Mouse (Mus musculus): ENCODE data around the gene Ttll8. TPM values are rescaled to one million over a fixed set of nuclear protein-coding genes. Genes with fewer than 3 reads are reported as not detected.

Ttll8 gene
- polyA plus RNA-seq, 1 experiment: not detected

GRCm38 (mm10) chr15:88972300-88972699, 18.1 kb upstream of the Ttll8 start:
- no peak overlapping the region for H3K4me3 ChIP-seq (ENCODE audit: insufficient read depth, low read length)
- TF ChIP-seq CTCF (IDR thresholded peaks at IDR 0.05; ENCODE audit: borderline replicate concordance, insufficient read depth, low read length): no peak
- TF ChIP-seq POLR2A (IDR thresholded peaks at IDR 0.05; ENCODE audit: low read depth, low read length): no peak
- no peaks in the 10 kb centered on the region for H3K4me1 ChIP-seq (ENCODE audit: control insufficient read depth, insufficient read depth, low read length)
- no peak overlapping the region for H3K27ac ChIP-seq (ENCODE audit: insufficient read depth, low read length)

GRCm38 (mm10) chr15:88964070-88964578, 9.9 kb upstream of the Ttll8 start:
- no peak for TF ChIP-seq CTCF (IDR thresholded peaks at IDR 0.05; ENCODE audit: borderline replicate concordance, insufficient read depth, low read length)
- TF ChIP-seq POLR2A (IDR thresholded peaks at IDR 0.05; ENCODE audit: low read depth, low read length): no peak
- Histone ChIP-seq H3K27ac (ENCODE audit: insufficient read depth, low read length) (no peak overlapping the region), H3K4me3 (ENCODE audit: insufficient read depth, low read length) (no peak overlapping the region), H3K4me1 (ENCODE audit: control insufficient read depth, insufficient read depth, low read length) (no peaks in the 10 kb centered on the region)

DNA sequence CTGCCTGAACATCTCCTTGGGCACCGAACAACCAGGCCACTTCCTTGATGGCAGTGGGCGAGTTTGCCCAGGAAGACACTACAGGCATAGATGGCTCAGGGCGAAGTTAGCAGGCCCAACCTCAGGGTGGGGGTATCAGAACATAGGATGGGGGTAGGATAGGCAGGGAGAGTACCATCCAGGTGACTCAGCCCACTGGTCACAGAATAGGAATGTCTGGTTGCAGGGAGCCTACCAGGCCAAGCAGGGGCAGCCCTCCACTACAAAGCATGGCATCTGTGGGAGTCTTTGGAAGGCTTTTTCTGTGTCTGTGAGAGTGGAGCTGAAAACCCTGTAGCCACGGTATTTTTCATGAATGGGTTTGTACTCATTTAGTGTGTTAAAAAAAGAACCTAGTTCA, 3.3 kb upstream of the Ttll8 start:
- Histone ChIP-seq H3K27ac (ENCODE audit: insufficient read depth, low read length) (no peak overlapping the region), H3K4me1 (ENCODE audit: control insufficient read depth, insufficient read depth, low read length) (no peaks in the 10 kb centered on the region; the same call in none of the 2 replicates), H3K4me3 (ENCODE audit: insufficient read depth, low read length) (no peak overlapping the region)
- TF ChIP-seq CTCF (IDR thresholded peaks at IDR 0.05; ENCODE audit: borderline replicate concordance, insufficient read depth, low read length) (no peak), POLR2A (IDR thresholded peaks at IDR 0.05; ENCODE audit: low read depth, low read length) (no peak)

DNA sequence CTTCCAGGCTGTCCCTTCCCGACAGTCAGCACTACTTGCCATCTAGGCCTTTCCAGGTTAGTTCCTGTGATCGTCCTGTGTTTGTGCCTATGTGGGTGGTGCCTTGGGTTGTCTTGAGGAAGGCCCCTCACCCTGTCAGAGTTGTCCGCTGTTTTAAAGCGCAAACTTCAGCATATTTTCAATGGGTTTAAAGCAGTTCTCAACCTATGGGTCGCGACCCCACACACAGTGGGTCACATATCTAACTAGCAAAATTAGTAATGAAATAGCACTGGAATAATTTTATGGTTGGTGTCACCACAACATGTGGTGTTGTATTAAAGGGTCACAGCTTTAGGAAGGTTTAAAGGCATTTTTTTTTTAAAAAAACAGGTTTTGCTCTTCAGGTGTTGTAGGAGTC, 1.1 kb upstream of the Ttll8 start:
- Histone ChIP-seq H3K27ac (ENCODE audit: insufficient read depth, low read length) (no peak overlapping the region), H3K4me3 (ENCODE audit: insufficient read depth, low read length) (no peak overlapping the region), H3K4me1 (ENCODE audit: control insufficient read depth, insufficient read depth, low read length) (no peaks in the 10 kb centered on the region; the same call in none of the 2 replicates)

GRCm38 (mm10) chr15:88951246-88951645, 3.0 kb downstream of the Ttll8 start:
- Histone ChIP-seq H3K27ac (ENCODE audit: insufficient read depth, low read length) (no peak overlapping the region), H3K4me3 (ENCODE audit: insufficient read depth, low read length) (no peak overlapping the region), H3K4me1 (ENCODE audit: control insufficient read depth, insufficient read depth, low read length) (no peaks in the 10 kb centered on the region)
- no peak for TF ChIP-seq CTCF (IDR thresholded peaks at IDR 0.05; ENCODE audit: borderline replicate concordance, insufficient read depth, low read length)
- no peak for TF ChIP-seq POLR2A (IDR thresholded peaks at IDR 0.05; ENCODE audit: low read depth, low read length)

More for the DNA sequence above, 1.1 kb upstream of the Ttll8 start:
- TF ChIP-seq CTCF (IDR thresholded peaks at IDR 0.05; ENCODE audit: borderline replicate concordance, insufficient read depth, low read length) (no peak), POLR2A (IDR thresholded peaks at IDR 0.05; ENCODE audit: low read depth, low read length) (no peak)

DNA sequence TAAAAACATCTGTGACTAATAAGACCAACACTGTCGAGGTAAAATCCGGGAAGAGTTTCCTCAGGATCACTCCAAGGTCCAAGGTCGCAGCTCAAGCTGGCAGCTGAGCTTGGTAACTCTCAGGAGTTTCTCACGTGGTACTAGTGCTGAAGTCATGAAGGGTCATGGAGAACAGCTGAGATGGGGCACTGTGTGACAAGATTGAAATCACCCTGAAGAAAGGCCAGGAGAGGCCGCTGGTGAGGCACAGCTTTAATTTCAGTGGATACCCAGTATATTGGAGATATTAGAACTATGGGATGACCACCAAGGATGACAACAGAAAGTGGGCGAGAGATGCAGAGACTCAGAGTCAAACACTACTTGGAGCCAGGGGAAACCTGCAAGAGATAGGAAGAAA, 7.4 kb downstream of the Ttll8 start:
- Histone ChIP-seq H3K4me1 (ENCODE audit: control insufficient read depth, insufficient read depth, low read length) (peaks cover 3% of the 10 kb centered on the region; the same call in 1 of the 2 replicates), H3K4me3 (ENCODE audit: insufficient read depth, low read length) (no peak overlapping the region), H3K27ac (ENCODE audit: insufficient read depth, low read length) (no peak overlapping the region)
- TF ChIP-seq CTCF (IDR thresholded peaks at IDR 0.05; ENCODE audit: borderline replicate concordance, insufficient read depth, low read length) (no peak), POLR2A (IDR thresholded peaks at IDR 0.05; ENCODE audit: low read depth, low read length) (no peak)

DNA sequence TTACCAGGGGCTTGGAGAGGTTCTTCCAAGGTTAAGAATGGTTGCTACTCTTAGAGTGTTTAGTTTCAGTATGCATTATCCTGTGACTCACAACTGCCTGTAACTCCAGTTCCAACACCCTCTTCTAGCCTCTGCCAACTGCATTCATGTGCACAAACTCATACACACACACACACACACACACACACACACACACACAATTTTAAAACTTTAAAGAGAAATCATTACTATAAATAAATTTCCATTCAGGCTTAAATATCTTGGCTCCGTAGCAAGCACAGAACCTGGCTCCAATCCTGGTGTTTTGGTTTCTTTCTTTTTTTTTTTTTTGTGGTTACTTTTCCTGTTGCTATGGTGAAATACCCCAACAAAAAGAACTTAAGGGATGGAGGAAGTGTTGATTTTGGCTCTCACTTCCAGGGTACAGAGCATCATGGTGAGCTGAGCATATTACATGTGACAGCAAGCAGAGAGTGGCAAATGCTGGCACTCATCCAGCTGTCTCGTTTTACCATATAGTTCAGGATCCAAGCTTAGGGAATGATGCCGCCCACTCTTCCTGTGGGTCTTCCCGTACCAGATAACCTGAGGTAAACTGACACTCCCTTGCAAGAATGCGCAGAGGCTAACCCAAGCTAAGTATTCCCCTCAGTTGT, 10.2 kb downstream of the Ttll8 start:
- Histone ChIP-seq H3K4me3 (ENCODE audit: insufficient read depth, low read length) (no peak overlapping the region), H3K27ac (ENCODE audit: insufficient read depth, low read length) (peak overlapping the region; percentile 18; the same call in 1 of the 2 replicates), H3K4me1 (ENCODE audit: control insufficient read depth, insufficient read depth, low read length) (peaks cover 3% of the 10 kb centered on the region; the same call in 1 of the 2 replicates)
- TF ChIP-seq CTCF (IDR thresholded peaks at IDR 0.05; ENCODE audit: borderline replicate concordance, insufficient read depth, low read length) (no peak), POLR2A (IDR thresholded peaks at IDR 0.05; ENCODE audit: low read depth, low read length) (no peak)

- Histone ChIP-seq H3K27ac (ENCODE audit: insufficient read depth, low read length) (no peak overlapping the region), H3K4me1 (ENCODE audit: control insufficient read depth, insufficient read depth, low read length) (peaks cover 3% of the 10 kb centered on the region; the same call in 1 of the 2 replicates), H3K4me3 (ENCODE audit: insufficient read depth, low read length) (no peak overlapping the region)
- TF ChIP-seq POLR2A (IDR thresholded peaks at IDR 0.05; ENCODE audit: low read depth, low read length) (no peak), CTCF (IDR thresholded peaks at IDR 0.05; ENCODE audit: borderline replicate concordance, insufficient read depth, low read length) (no peak)
These were observed 11.4 kb downstream of the Ttll8 start for GRCm38 (mm10) chr15:88942783-88943182.

DNA sequence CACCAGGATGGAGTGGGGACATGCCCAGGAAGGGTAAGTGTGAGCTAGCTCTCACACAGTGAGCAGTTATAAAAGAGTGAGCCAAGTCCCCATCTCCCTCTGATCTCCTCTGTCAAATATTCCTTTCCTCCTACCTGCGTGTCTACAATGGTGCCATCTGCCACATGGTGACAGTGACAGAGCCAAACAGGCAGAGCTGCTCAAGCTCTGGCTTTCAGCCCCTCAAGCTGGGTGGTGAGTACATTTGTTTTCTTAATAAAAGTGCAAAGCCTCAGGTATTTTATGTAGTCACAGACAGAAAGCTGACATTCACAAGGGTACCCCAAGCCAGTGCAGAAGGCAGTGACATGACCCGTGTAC, 16.9 kb downstream of the Ttll8 start:
- no peak for TF ChIP-seq CTCF (IDR thresholded peaks at IDR 0.05; ENCODE audit: borderline replicate concordance, insufficient read depth, low read length)
- TF ChIP-seq POLR2A (IDR thresholded peaks at IDR 0.05; ENCODE audit: low read depth, low read length): no peak
- H3K4me3 ChIP-seq (ENCODE audit: insufficient read depth, low read length): no peak overlapping the region
- H3K4me1 ChIP-seq (ENCODE audit: control insufficient read depth, insufficient read depth, low read length): no peaks in the 10 kb centered on the region
- H3K27ac ChIP-seq (ENCODE audit: insufficient read depth, low read length): no peak overlapping the region

DNA sequence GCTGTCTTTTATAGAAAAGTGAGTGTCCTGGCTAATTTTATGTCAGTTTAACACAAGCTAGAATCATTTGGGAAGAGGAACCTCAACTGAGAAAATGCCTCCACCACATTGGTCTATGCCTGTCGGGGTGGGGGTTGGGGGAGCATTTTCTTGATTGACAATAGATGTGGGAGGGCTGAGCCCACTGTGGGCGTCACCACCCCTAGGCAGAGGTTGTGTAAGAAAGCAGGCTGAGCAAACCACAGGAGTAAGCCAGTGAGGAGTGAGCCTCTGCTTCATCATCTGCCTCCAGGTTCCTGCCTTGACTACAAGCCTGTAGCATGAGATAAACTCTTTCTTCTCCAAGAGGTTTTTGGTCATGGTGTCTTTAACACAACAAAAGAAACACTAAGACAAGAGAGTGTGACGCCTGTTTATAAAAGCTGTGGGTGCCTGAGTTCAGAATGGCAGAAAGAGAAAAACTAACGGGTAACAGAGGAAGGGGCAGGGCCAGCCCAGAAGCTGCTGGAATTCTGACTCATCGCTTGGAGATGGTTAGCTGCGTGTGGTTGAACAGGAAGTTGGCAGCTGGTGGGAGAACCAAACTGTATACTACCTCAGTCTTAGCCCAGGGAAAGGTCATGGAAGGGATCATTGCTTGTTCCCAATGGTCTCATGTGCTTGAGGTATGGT, 17.5 kb downstream of the Ttll8 start:
- Histone ChIP-seq H3K4me3 (ENCODE audit: insufficient read depth, low read length) (no peak overlapping the region), H3K27ac (ENCODE audit: insufficient read depth, low read length) (no peak overlapping the region; the same call in 1 of the 2 replicates), H3K4me1 (ENCODE audit: control insufficient read depth, insufficient read depth, low read length) (no peaks in the 10 kb centered on the region)
- no peak for TF ChIP-seq POLR2A (IDR thresholded peaks at IDR 0.05; ENCODE audit: low read depth, low read length)
- no peak for TF ChIP-seq CTCF (IDR thresholded peaks at IDR 0.05; ENCODE audit: borderline replicate concordance, insufficient read depth, low read length)
